Mouse (Mus musculus) ES-E14 (cell line): ENCODE measurements around the gene Fam3c. TPM values are rescaled to one million over a fixed set of nuclear protein-coding genes. Genes with fewer than 3 reads are reported as not detected.
A peak's percentile ranks its signal among the peaks of the same experiment; 100 is the strongest.

Source experiments
- DNase-seq: peaks from one replicate; pipeline ENCODE4 v3.0.0-alpha.2; 2013; ENCODE audit warnings: low read depth, low spot score
- H3K27ac ChIP-seq: 2 replicates; pipeline ENCODE4 v1.5.1; 2012; ENCODE audit warnings: low read depth, mild to moderate bottlenecking, low read length, moderate library complexity, mixed read lengths; ENCODE audit not compliant: poor library complexity, insufficient read depth, severe bottlenecking
- H3K36me3 ChIP-seq: 2 replicates; pipeline ENCODE4 v1.6.1; 2012; ENCODE audit warnings: mild to moderate bottlenecking, low read length, moderate library complexity, mixed read lengths; ENCODE audit not compliant: control insufficient read depth, poor library complexity, insufficient read depth, severe bottlenecking
- H3K4me1 ChIP-seq, 2 experiments: fragments of 150-350 bp in 1 of 2; sonication (generic) in 1 of 2; 2 replicates each; pipeline ENCODE4 v1.6.1; 2012; ENCODE audit warnings: low read length in 2 of 2, mild to moderate bottlenecking in 1 of 2, mixed read lengths in 1 of 2; ENCODE audit not compliant: control insufficient read depth in 2 of 2, insufficient read depth in 2 of 2, poor library complexity in 1 of 2
- H3K4me3 ChIP-seq, 2 experiments: fragments of 150-350 bp in 1 of 2; sonication (generic) in 1 of 2; 2 replicates each; pipeline ENCODE4 v1.5.1; 2012; ENCODE audit warnings: low read length in 2 of 2, low read depth in 1 of 2, mild to moderate bottlenecking in 1 of 2, mixed read lengths in 1 of 2; ENCODE audit not compliant: insufficient read depth in 1 of 2, poor library complexity in 1 of 2, severe bottlenecking in 1 of 2
- H3K9ac ChIP-seq: 2 replicates; pipeline ENCODE4 v1.6.1; 2012; ENCODE audit warnings: low read depth, mild to moderate bottlenecking, low read length, mixed read lengths; ENCODE audit not compliant: poor library complexity, insufficient read depth, severe bottlenecking
- H3K9me3 ChIP-seq: fragments of 150-350 bp; sonication (generic); 2 replicates; pipeline ENCODE4 v1.6.1; 2012; ENCODE audit warnings: low read depth, mild to moderate bottlenecking, low read length; ENCODE audit not compliant: control insufficient read depth, insufficient read depth
- CHD2 ChIP-seq: IDR thresholded peaks from 2 replicates; pipeline ENCODE4 v1.6.1; 2014; ENCODE audit warnings: mild to moderate bottlenecking, low read depth, low read length, inconsistent platforms
- HCFC1 ChIP-seq: IDR thresholded peaks from 2 replicates; pipeline ENCODE4 v1.6.1; 2012; ENCODE audit warnings: low read length, inconsistent platforms, borderline replicate concordance; ENCODE audit not compliant: insufficient read depth
- MAFK ChIP-seq: IDR thresholded peaks from 2 replicates; pipeline ENCODE4 v1.6.1; 2014; ENCODE audit warnings: mild to moderate bottlenecking, low read depth, low read length, inconsistent platforms; ENCODE audit not compliant: insufficient read depth
- ZC3H11A ChIP-seq: IDR thresholded peaks from 2 replicates; pipeline ENCODE4 v1.6.1; 2012; ENCODE audit warnings: low read depth, mild to moderate bottlenecking, inconsistent platforms, low read length, borderline replicate concordance
- ZNF384 ChIP-seq: IDR thresholded peaks from 2 replicates; pipeline ENCODE4 v1.6.1; 2012; ENCODE audit warnings: low read depth, low read length, inconsistent platforms
- in situ Hi-C, 2 experiments: fragments of 600-800 bp; cut with MboI; formaldehyde crosslinking; loops; one replicate each; pipeline ENCODE4 v1.15.1; 2025; ENCODE audit warnings: low sequenced_read_pairs in 2 of 2, inconsistent platforms in 1 of 2; ENCODE audit not compliant: unreplicated experiment in 2 of 2
- total RNA-seq: library from RNA; depleted of rRNA; stranded (reverse); fragments of 300-350 nt; gene quantifications from 2 replicates; pipeline ENCODE4 v1.2.3, GENCODE M21; 2012

The Fam3c gene
- total RNA-seq, 1 experiment, result 68.2 TPM

- Histone ChIP-seq H3K4me3 (peak overlapping the region; percentile 0 to 9; a peak in 2 of 4 replicates), H3K9me3 (no peaks in the 10 kb centered on the region), H3K9ac (no peak overlapping the region; the same call in 1 of the 2 replicates), H3K4me1 (peaks cover 10 to 12% of the 10 kb centered on the region in 2 experiments; a peak in 3 of 4 replicates), H3K36me3 (no peaks in the 10 kb centered on the region), H3K27ac (peak overlapping the region; percentile 37)
- no peak for DNase-seq
- in situ Hi-C loops, result no loop called here
- TF ChIP-seq MAFK (no peak), ZC3H11A (no peak), HCFC1 (no peak)
Observed at GRCm38 (mm10) chr6:22347132-22347902, 8.7 kb downstream of the Fam3c start.

GRCm38 (mm10) chr6:22344443-22344842, 11.6 kb downstream of the Fam3c start:
- no peaks in the 10 kb centered on the region for H3K9me3 ChIP-seq
- in situ Hi-C loops, result no loop called here
- TF ChIP-seq ZNF384 (no peak), HCFC1 (no peak), ZC3H11A (no peak), CHD2 (no peak), MAFK (no peak)
- H3K36me3 ChIP-seq, result no peaks in the 10 kb centered on the region
- peaks cover 12% of the 10 kb centered on the region in 2 experiments; a peak in 3 of 4 replicates for H3K4me1 ChIP-seq
- no peak overlapping the region for H3K4me3 ChIP-seq
- no peak overlapping the region for H3K9ac ChIP-seq
- H3K27ac ChIP-seq, result no peak overlapping the region
- no peak for DNase-seq

GRCm38 (mm10) chr6:22343706-22344105, 12.3 kb downstream of the Fam3c start:
- in situ Hi-C loops, result no loop called here
- H3K4me1 ChIP-seq, result peaks cover 9 to 10% of the 10 kb centered on the region in 2 experiments; a peak in 3 of 4 replicates
- no peak overlapping the region for H3K27ac ChIP-seq
- no peaks in the 10 kb centered on the region for H3K9me3 ChIP-seq
- peaks cover under 1% of the 10 kb centered on the region; the same call in 1 of the 2 replicates for H3K36me3 ChIP-seq
- DNase-seq, result no peak
- no peak for TF ChIP-seq ZNF384
- no peak for TF ChIP-seq ZC3H11A
- no peak for TF ChIP-seq CHD2
- no peak for TF ChIP-seq HCFC1
- TF ChIP-seq MAFK, result no peak
- no peak overlapping the region for H3K4me3 ChIP-seq
- H3K9ac ChIP-seq, result no peak overlapping the region

GRCm38 (mm10) chr6:22343292-22343691, 12.8 kb downstream of the Fam3c start:
- in situ Hi-C loops, result no loop called here
- H3K9ac ChIP-seq, result no peak overlapping the region
- no peaks in the 10 kb centered on the region for H3K9me3 ChIP-seq
- no peak for DNase-seq
- no peak overlapping the region for H3K27ac ChIP-seq
- H3K36me3 ChIP-seq, result peaks cover 3% of the 10 kb centered on the region; the same call in 1 of the 2 replicates
- H3K4me1 ChIP-seq, result peaks cover 8 to 9% of the 10 kb centered on the region in 2 experiments; a peak in 3 of 4 replicates
- peak; percentile 61; the same call in 1 of the 2 replicates for TF ChIP-seq ZNF384
- no peak for TF ChIP-seq ZC3H11A
- no peak overlapping the region for H3K4me3 ChIP-seq

- in situ Hi-C loops, result no loop called here
- no peak overlapping the region for H3K4me3 ChIP-seq
- no peak for TF ChIP-seq MAFK
- TF ChIP-seq CHD2, result no peak
- no peak for TF ChIP-seq ZNF384
- no peak for TF ChIP-seq HCFC1
- TF ChIP-seq ZC3H11A, result no peak
- H3K4me1 ChIP-seq, result peaks cover 0 to 7% of the 10 kb centered on the region in 2 experiments; a peak in 2 of 4 replicates
- no peak overlapping the region for H3K9ac ChIP-seq
- H3K9me3 ChIP-seq, result no peaks in the 10 kb centered on the region
- no peak for DNase-seq
- no peak overlapping the region for H3K27ac ChIP-seq
- H3K36me3 ChIP-seq, result peaks cover 7% of the 10 kb centered on the region; the same call in 1 of the 2 replicates
Observed at GRCm38 (mm10) chr6:22340779-22341178, 15.3 kb downstream of the Fam3c start.
